Comparison of ENCODE assay signal across 26 mouse cellular contexts in genomic region chr10:38961920-38962319, GRCm38 (mm10). TPM values are rescaled to one million over a fixed set of nuclear protein-coding genes. Genes with fewer than 3 reads are reported as not detected.
DNase-seq lines count a peak whose midpoint lies in the region; ATAC-seq lines count a peak whose summit lies in the region.
"Had no signal": no experiment of that assay in that cellular context is flagged by ENCODE, and none has a peak within 500 bp of the region (broad histone marks: within the 10 kb centered on the region; RNA-seq: fewer than 3 reads in every experiment).

No protein-coding gene starts in this region.

- H3K9ac ChIP-seq in heart, embryonic 16.5 days (ENCODE audit: low read length) = peak overlapping the region; percentile 29; the same call in 1 of the 2 replicates
- H3K9ac ChIP-seq: forebrain, embryonic 13.5 days; hindbrain, embryonic 13.5 days; liver, postnatal 0 days; neural tube, embryonic 15.5 days had no signal

- H3K27me3 ChIP-seq in heart, embryonic 16.5 days (ENCODE audit: control insufficient read depth, insufficient read depth, low read length) = no peaks in the 10 kb centered on the region
- H3K27me3 ChIP-seq: forebrain, embryonic 13.5 days; neural tube, embryonic 15.5 days; Patski had no signal

- peak overlapping the region; percentile 32; the same call in 1 of the 2 replicates for H3K4me2 ChIP-seq in heart, embryonic 16.5 days (ENCODE audit: low read depth, low read length)
- H3K4me2 ChIP-seq: forebrain, embryonic 13.5 days; hindbrain, embryonic 13.5 days; neural tube, embryonic 15.5 days had no signal

- peak overlapping the region; percentile 94 for H3K27ac ChIP-seq in heart, embryonic 16.5 days (ENCODE audit: low read length)
- H3K27ac ChIP-seq: forebrain, embryonic 13.5 days; hindbrain, embryonic 13.5 days; layer of hippocampus, adult 2 months; limb, embryonic 10.5 days; neural tube, embryonic 15.5 days; stomach, postnatal 0 days had no signal

- H3K36me3 ChIP-seq in heart, embryonic 16.5 days (ENCODE audit: control insufficient read depth, insufficient read depth) = no peaks in the 10 kb centered on the region
- H3K36me3 ChIP-seq: hindbrain, embryonic 13.5 days; limb, embryonic 10.5 days; neural tube, embryonic 15.5 days had no signal

- peaks cover 35% of the 10 kb centered on the region for H3K4me1 ChIP-seq in heart, embryonic 16.5 days (ENCODE audit: control insufficient read depth, insufficient read depth, low read length)

- WGBS in heart, embryonic 16.5 days = 8% methylated on average over 2 of the region's 2 CpGs

- H3K4me3 ChIP-seq in heart, embryonic 16.5 days (ENCODE audit: low read length) = no peak overlapping the region
- H3K4me3 ChIP-seq: erythroblast, embryonic 14.5 days; forebrain, embryonic 13.5 days; hindbrain, embryonic 13.5 days; layer of hippocampus, adult 2 months; limb, embryonic 10.5 days; neural tube, embryonic 15.5 days had no signal

- no peaks in the 10 kb centered on the region for H3K9me3 ChIP-seq in heart, embryonic 16.5 days (replicated peaks; ENCODE audit: control insufficient read depth, low read length)
- H3K9me3 ChIP-seq: forebrain, embryonic 13.5 days; hindbrain, embryonic 13.5 days; limb, embryonic 10.5 days; neural tube, embryonic 15.5 days had no signal

- peak; percentile 33 for ATAC-seq in frontal cortex, adult (ENCODE audit: low TSS enrichment)
- ATAC-seq in heart, embryonic 16.5 days (replicated peaks; ENCODE audit: extremely low read depth, insufficient read depth, low FRiP score) = peak; percentile 73
- ATAC-seq: CD4-positive, CD25-positive, alpha-beta regulatory T cell, adult 4 months; forebrain, embryonic 13.5 days; inflammation-experienced regulatory T-cells, adult 6 months; liver, postnatal 0 days; midbrain, embryonic 16.5 days; Patski had no signal

- no peak for DNase-seq in frontal cortex, postnatal 14 days (ENCODE audit: low spot score in 2 of 2)
- peak; percentile 6 for DNase-seq in right cerebral cortex, adult 18-20 months
- no peak for DNase-seq in right cerebral cortex, postnatal 25 days
- DNase-seq in lung, postnatal 36 days = peak; percentile 41
- no peak for DNase-seq in cerebellum, postnatal 14 days
- no peak for DNase-seq in ovary, adult 18-20 months (ENCODE audit: low spot score)
- DNase-seq: adrenal gland, postnatal 10 days; cerebellum, adult 18-20 months; gastrocnemius, postnatal 36 days; kidney, adult 2 months; kidney, postnatal 10 days; liver, postnatal 0 days; right cerebral cortex, postnatal 4 days had no signal

RNA-seq across cellular contexts. Expression of gene Lama4, which starts 3.4 kb away (rescaled TPM):
- 105 and 126 TPM in 2 replicates for polyA plus RNA-seq in heart, embryonic 16.5 days (2015; fragmentation: Nextera tagmentation; extraction: Ambion mirVana)
- polyA plus RNA-seq: erythroblast, embryonic 14.5 days; inflammation-experienced regulatory T-cells, adult 6 months had no signal

Comparison
In these comparisons a context has a peak if more than half of its experiments do, and no peak if none do; other contexts are left out.
1. DNase-seq: peak in right cerebral cortex, adult 18-20 months (single experiment) and lung, postnatal 36 days (single experiment); none in frontal cortex, postnatal 14 days (0 of 2), right cerebral cortex, postnatal 25 days (single experiment), cerebellum, postnatal 14 days (0 of 2) and ovary, adult 18-20 months (single experiment).